Mouse (Mus musculus) brain, embryonic 14.5 days (tissue): Measurements from ENCODE around the gene Kdm5c.

Experiments used
- CTCF ChIP-seq: fragments of 200-500 bp; IDR thresholded peaks from 2 replicates; pipeline ENCODE4 v1.5.1; 2012; ENCODE audit warnings: inconsistent platforms, mild to moderate bottlenecking, moderate library complexity, borderline replicate concordance; ENCODE audit not compliant: insufficient read depth, insufficient read length; ENCODE audit errors: extremely low read depth
- POLR2A ChIP-seq: fragments of 200-500 bp; IDR thresholded peaks from 2 replicates; pipeline ENCODE4 v1.6.1; 2012; ENCODE audit warnings: mild to moderate bottlenecking, inconsistent platforms, borderline replicate concordance; ENCODE audit not compliant: poor library complexity, insufficient read depth, insufficient read length, severe bottlenecking; ENCODE audit errors: extremely low read depth

GRCm38 (mm10) chrX:152320535-152320934 is 87.7 kb downstream of the Kdm5c start:
- TF ChIP-seq CTCF (no peak), POLR2A (no peak)
